Mouse (Mus musculus) layer of hippocampus, adult 8-10 months (tissue): ENCODE measurements around the gene Eogt. TPM values are rescaled to one million over a fixed set of nuclear protein-coding genes. Genes with fewer than 3 reads are reported as not detected.
A peak's percentile ranks its signal among the peaks of the same experiment; 100 is the strongest.

Experiments used
- DNase-seq, 2 experiments: peaks; one replicate each; pipeline ENCODE4 v3.0.0; 2022; ENCODE audit warnings: low spot score in 2 of 2
- total RNA-seq, 4 experiments: library from RNA; stranded (reverse); gene quantifications; 2 replicates each; pipeline ENCODE4 v1.2.4; 2022

The Eogt gene
- 10 to 100 TPM; 21.6 to 24.8 (median 23.2) TPM for total RNA-seq

DNA sequence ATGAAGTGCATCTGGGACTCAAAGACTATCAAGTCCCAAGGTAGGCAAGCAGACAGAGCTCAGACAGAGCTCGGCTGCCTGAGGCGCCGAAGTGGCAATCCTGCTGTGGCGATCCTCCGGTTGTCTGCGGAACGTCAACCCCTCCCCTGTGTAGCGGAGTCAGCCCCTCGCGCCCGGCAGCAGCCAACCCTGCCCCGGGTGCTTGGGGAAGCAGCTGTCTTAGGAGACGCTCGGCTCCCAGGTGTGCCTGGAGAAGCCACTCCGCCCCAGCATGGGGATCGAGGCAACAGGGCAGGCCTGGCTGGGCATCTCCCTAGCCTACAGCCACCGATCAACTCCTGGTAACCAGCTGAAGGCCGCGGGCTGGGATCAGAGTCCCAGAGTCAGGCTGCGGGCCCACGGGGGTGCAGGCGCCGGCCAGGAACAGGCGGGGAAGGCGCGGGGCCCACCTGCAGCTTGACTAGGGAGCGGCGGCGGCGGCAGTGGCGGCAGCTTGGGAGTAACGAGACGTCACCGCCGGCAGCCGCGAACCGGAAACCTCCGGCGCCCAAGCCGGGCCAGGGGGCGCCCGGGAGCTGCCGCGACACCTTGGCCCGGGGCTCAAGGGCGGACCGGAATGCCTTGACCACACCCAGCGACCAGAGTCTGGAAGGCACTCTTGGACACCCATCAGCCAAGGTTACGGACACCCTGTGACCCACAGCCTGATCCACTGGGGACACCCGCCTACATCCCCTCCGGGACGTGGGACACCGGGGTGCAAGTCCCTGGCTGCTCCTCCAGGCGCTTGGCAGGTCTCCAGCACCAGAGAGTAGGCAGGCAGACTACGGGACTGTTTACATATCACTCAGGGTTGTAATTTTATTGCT is at the start of gene Eogt:
Eogt (minus strand) TSS at position 800 of the 869 bp plus-strand sequence.
- peak; percentile 37 to 58 for DNase-seq

DNA sequence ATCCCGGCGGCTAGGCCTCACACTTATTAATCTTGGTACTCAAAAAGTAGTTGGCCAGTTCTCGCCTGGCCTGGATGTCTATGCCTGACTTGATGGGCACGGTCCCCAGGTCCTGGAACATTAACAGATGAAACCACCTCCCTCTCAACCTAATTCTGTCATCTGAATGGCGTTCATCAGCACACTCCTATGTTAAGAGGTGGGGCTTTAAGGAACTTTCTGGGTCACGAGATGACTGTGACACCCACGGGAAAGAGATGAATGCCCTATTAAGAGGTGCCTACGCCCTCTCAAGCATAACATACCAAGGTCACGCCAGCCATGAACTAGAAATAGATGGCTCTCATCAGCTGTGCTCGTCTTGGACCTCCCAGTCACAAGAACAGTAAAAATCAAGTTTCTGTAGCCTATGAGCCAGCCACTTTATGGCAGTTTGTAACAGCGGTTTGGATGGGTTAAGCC is 30.4 kb upstream of the Eogt start:
- no peak for DNase-seq

DNA sequence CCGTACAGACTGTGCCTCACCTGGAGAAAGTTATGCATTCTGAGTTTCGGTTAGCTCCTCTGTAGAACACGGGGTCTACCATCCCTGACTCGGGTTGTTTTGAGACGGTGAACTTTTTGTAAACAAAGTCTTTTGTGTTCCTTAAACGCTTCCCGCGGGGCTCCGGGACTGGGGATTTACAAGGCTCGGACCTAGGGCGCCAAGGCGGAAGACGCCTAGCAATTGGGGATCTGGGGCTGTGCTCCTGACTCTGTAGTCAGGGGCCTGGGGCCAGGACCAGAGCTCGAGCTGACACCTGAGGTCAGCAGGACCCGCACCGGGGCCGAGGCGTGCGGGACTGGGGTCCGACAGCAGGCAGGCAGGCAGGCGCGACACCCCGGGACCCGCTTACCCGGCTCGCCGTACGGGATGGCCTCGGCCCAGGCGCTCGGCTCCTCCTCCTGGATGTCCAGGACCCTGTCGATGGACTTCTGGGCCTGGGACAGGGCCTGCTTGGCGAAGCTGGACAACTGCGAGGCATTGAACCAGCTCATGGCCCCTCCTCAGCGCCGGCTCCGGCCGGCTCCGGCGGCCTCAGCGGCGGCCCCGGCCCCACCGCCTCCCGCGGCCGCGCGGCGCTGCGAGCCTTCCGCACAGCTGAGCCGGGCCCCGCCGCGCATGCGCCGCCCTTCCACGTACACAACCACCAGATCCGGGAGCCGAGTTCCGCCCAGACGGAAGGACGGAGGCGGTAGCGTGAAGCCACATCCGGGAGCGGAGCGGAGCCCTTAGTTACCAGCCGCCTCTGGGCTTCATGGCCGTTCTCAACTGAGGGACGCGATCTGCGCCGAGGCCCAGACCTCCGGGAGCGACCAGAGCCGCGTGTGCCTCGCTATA is 29.7 kb upstream of the Eogt start, which contains the start of gene Tmf1:
Tmf1 (minus strand) TSS at position 632 of the 876 bp plus-strand sequence.
- DNase-seq = peak; percentile 91 to 95

DNA sequence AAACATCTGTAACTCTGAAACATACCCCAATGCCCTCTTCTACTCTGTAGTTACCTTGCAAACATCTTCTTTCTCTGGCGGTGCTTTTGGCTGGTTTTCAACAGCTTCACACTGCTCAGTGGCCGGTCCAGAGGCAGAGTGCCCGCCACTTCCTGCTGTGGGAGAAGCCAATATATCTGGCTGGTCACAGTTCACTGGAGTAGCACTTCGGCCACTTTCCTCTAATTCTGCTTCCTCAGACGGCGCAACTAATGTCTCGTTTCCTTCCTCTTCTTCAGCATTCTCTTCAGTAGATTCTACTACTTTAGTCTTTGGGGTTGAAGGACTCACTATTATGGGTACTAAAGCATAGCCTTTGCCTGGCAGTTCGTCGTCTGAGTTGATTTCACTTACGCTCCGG is 26.7 kb upstream of the Eogt start:
- no peak for DNase-seq

DNA sequence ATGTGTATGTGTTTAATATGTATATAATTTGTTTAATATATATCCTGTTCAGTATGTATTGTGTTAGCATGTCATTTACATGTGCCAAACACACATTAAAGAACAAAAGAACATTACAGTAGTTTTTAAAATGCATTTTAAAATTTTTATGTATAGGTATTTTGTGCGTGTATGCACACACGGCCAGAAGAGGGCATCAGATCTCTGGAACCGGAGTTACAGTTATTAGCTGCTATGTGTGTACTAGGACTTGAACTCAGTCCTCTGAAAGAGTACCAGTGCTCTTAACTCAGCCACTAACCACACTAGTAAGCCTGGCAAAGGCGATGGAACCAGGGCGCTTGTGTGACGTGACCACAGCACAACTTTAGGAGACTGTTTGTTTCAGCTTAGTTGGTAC is 1.2 kb upstream of the Eogt start:
- DNase-seq = no peak

DNA sequence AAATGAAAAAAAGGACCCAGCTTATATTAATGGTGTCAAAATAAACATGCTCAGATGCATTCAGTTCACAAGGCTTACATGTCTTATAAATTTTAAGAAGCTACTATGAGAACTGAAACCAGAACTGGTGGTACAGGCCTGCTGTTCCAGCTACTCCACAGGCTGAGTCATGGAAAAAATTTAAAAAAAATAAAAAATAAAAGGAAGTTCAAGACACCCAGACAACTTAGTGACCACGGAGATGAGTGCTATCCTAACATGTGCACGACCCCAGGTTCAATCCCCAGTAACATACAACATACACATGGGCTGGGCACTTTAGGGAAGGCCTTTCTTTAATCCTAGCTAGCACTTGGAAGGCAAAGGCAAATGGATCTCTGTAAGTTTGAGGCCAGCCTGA is 739 bp upstream of the Eogt start:
- DNase-seq = no peak

DNA sequence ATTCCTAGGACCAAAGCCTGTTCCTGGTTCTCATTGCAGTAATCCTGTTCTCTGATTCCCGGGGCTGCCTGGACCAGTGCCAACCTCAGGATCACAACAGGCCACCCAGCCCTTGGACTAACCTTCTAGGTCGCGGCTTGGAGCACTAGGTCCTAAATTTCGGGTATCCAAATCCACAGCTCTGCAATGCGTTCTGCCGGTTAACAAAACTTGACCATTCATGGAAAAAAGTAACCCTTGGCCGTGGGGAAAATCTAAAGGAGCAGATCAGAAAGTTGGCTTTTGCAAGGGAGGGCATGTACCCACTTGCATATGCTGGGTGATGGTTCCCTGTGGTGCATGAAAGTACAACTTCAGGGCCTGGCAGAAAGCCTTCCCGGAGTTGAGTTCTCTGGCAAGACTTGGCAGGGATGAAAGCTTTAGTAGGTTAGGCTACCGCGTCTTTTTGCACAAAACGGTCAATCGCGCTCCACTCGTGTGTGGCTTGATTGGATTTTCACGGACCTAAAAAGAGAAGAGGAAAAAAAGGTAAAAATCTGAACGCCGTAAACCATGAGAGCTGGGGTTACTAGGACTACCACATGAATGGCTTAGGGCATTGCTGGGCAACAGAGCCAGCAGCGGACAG is 1.1 kb downstream of the Eogt start:
- DNase-seq = peak; percentile 13 to 19

DNA sequence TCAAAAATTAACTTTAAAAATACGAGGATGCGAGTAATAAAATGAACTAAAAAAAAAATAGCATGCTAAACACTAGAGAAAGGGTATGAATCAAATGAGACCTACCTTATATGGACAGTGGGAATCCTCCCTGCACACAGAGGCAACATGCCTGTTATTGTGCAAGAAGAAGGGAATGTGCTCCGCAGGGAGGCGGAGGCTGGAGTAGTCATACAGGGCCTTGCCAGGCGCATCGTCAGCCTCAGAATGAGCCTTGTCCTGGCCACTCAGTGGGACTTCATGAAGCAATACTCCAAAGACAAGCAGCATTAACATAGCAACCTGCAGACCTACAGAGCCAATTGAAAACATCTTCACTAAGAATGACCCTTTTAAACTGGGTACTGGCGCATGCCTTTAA is 3.8 kb downstream of the Eogt start:
- no peak for DNase-seq

DNA sequence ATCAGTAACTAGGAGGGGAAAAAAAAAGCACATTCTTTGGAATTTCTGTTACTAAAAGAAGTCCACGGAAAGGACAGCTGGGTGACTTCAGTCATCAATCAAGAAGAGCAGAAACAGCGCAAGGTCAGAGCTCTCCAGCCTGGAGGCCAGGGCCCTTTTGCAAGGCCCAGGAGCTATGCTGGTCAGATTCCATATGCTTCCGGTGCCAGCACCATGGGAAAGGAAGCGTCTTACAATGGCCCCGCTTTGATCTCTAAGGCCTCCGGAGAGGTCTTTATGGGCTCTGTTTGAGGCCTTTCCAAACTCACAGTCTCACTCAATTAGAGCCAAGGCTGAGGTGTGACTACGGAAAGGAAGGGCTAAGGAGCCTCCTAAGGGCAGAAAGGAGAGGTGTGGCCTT is 4.6 kb downstream of the Eogt start:
- no peak for DNase-seq

DNA sequence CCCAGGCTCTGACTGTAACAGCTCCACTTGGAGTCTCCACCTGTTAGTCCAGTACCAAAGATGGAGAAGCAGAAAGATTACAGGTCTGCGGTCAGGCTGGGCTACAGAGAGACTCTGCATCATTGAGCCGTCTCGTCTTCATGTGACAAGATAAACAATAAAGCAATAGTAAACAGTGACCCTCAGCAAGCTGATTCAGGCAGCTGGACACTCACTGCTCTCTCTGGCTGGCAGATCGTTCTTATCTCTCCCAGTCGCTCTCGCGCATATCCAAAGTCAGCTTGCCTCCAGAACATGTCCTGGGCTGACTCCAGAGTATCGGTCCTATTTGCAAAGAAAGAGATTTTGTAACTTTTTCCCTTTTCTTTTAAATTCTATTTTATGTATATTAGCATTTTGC is 6.4 kb downstream of the Eogt start:
- no peak for DNase-seq

DNA sequence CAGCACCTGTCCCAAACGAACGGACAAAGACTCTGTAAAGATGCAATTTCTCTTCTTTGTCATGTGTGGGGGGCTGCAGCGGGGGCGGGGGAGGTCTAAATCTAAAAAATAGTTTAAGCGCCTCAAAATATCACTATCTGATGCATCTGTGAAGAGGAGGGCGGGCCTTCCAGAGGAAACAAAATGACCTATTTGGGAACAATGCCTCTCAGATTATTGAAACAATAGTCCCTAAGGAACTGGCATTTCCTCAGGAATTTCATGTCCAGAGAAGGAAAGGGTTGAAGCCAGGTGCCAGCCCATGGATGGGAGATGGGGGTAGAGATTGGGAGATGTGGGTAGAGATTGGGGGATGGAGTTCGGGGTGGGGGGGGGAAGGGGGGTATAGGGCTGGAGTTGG is 7.2 kb downstream of the Eogt start:
- DNase-seq = no peak

DNA sequence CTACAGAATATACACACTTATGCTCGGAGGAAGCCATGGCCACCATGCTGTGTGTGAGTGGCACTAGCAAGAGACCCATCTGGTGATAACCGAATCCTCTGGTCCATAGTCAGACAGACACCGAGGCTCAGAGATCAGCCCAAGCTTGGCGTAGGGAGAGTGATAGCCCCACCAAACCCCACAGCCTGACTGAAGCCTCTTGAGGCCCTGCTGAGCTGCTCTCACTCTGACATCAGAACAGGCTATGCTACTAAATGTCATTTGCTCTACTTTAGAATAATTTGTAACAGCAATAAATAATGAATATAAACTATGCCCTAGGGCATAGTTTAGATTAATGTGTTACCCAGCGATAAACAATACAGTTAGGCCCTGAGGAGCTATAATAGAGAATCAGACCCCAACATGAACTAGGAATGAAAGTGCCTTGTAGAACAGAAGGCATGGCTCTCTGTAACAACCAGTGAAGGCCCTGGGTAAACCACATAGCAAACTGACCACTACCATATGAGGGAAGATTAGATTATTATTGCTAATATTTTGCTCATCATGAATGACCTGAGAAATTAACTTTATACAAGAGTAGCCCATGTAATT is 16.2 kb downstream of the Eogt start:
- no peak for DNase-seq

DNA sequence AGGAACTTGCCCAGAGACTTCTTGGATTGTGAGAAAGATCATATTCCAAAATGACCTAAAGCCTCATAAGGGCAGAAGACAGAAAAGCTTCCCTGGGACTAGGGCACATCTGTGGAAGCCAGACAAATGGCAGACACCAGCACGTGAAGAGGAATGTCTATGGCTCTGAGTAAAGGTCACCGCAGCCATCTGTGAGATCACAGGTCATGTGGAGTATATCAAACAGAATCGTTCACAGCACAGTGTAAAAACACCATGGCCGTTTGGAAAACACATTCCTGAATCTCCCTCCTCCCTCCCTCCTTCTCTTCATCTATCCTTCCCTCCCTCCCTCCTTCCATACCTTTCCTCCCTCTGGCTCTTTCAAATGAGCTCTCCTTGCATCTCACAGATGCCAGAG is 17.2 kb downstream of the Eogt start:
- DNase-seq = no peak

DNA sequence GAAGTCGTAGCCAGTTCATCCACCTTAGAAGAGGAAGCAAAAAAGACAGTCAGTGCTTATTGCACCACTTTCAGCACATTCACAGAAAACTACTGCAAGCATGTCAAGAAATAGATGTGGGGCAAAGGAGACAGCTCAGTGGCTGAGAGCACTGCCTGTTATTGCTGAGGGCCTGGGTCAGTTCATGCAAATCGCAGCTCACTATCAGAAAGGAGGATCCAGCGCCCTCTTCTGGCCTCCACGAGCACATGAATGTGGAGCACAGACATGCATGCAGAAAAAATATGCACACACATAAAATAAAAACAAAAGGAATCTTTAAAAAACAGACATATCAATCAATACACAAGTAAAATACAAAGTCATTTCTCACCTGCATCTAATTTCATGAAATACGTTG is 18.0 kb downstream of the Eogt start:
- DNase-seq = no peak

DNA sequence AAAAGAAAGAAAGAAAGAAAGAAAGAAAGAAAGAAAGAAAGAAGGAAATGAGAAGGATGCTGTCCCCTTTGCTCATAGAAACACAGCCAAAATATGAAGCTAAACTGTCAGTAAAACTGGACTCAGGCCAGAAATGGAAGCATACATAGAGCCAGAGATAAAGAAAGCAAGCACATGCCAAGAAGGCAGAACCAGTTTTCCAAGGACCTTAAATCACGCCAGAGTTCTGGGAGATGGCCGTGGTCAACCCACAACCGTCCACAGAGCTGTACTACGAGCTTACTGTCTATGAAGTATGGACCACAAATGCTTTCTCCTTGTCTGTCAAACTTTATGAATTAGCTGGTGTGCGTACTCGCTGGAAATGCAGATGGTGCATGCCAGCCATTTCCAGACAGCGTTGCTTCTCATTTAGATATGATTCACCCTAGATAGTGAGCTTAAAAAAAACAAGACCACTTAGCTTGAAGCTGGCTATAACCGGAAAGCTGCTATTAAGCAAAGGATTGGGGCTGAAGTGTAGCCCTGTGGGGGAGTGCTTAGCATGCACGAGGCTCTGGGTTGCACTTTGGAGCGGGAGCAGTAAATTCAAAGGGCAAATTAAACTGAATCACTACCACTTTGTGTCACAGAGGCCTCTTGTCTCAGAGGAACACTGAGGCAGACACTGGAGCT is 24.5 kb downstream of the Eogt start:
- no peak for DNase-seq

DNA sequence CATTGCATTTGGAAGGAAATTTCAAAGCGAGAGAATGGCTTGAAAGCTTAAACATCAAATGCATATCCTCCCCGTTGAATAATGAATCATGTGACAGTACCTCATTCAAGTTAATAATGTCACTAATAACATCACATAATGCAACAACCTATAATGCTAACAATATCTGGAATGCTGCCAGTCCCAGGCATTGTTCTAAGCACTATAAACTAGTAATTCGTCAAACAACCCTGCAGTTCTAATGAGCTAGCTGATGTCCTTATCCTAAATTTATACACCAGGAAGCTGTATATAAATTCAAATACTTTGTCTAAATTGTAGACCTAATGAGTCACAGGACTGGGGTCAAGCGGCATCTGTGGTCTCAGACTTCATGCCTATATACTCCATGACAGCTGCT is 28.1 kb downstream of the Eogt start:
- DNase-seq = no peak

DNA sequence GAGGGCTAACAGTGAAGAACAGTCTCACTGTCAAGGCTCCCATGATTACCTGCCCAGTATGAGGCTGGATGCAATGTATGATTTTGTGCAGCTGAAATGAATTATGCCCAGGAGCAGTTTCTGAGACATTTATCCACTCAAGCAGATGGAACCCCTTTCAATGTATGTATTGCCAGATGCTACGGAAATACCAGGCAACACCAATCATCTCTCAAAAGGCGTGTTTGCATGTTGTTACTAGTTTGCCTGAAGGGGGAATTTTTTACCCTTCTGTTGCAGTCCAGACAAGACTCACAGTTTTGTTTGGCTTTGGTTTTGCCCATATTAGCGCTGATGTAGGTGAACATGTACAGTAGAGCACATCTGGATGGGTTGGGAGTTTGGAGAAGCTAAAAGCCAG is 30.7 kb downstream of the Eogt start:
- DNase-seq = no peak

DNA sequence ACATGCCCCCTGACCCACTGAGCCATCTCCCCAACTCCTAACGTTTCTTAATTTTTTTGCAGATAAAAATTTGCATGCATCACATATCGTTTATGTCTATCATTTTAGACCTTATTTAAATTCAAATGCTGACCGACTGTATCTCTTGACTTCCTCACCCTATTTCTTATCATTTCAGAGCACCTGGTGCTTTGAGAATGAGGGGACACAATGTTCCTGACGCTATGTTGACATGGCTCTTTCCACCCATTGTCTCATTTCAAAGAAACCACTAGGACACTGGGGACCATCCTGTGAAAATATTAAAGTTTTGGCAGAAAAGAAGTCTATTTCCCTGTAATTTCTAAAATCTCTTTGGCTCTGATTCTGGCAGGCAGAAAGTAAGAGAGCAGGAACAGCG is 32.1 kb downstream of the Eogt start:
- no peak for DNase-seq

DNA sequence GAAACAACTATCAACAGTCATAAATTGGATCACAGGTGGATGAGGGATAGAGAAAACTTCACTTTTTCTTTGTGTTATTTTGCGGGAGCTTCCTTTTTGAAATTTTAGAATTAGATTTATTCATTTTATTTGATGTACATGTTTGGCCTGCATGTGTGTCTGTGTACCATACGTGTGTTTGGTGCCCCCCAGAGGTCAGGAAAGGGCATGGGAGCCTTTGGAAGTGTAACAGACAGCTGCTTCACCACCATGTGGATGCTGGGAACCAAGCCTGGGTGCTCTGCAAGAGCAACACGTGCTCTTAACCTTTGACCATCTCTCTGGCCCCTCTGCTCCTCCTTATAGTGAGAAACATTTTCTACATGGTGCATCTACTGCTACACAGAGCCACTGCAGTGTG is 34.2 kb downstream of the Eogt start:
- no peak for DNase-seq

DNA sequence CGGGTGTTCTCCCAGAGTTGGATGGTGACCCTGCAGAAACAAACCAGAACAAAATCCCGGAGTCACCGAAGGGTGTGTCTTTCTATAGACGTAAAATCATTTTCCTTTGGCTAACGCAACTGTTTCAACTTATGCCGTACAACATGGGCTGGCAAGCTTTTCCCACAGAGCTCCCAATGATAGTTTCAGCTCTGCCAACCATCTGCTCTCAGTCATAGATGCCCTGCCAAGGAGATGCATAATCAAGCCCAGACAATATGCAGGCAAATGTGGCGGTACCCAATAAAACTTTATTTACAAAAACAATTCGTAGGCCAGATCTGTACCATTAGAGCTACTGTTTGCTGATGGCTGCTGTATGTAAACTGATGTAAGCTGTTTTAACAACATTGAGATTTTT is 36.8 kb downstream of the Eogt start:
- peak; percentile 48 to 50 for DNase-seq

DNA sequence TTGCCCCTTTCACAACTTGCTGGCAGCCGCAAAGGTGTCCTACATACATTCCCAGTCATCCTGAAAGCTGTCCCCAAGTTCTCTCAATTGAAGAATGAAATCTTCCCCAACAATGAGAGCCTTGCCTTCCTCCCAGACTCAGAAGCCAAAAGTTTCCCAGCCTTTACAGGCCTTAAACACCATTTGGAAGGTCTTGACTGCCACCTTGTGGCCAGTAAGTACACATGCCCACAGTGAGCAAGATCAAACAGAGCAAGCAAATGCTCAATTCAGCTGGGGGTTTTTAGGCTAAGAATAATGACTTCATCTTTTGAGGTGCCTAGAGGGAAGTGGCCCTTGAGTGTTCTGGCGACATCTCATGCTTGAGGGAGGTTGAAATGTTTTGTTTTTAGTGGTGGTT is 42.2 kb downstream of the Eogt start:
- DNase-seq = peak; percentile 18 to 53
